Mouse (Mus musculus) E14TG2a.4 (cell line): Measurements from ENCODE around the gene Arhgap15.

Experiments used
- CTCF ChIP-seq: conservative IDR thresholded peaks from 2 replicates; pipeline ENCODE4 v1.5.1; 2014; ENCODE audit warnings: low read length
- NANOG ChIP-seq: IDR thresholded peaks from 2 replicates; pipeline ENCODE4 v1.6.1; 2014; ENCODE audit warnings: borderline replicate concordance, low read length, mixed read lengths
- POU5F1 ChIP-seq: IDR thresholded peaks from 2 replicates; pipeline ENCODE4 v1.6.1; 2014; ENCODE audit warnings: low read length, borderline replicate concordance

DNA sequence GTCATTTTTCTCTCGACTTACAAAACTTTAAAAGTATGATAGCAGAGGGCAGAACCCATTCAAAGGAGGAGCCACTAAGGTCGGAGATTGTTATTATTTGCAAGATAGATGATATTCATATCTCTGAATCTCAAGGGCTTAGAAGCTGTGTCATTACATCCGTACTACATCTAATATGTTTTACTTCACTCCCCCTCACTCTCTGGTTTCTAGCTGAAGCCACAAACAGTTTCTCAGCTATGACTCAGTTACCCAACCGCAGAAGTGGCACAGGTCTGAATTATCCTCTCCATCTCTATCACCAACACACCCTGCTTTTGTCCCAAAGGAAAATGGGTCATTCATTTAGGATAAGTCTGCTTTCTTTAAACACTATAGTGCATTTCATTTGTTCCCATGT is 418.1 kb downstream of the Arhgap15 start:
- TF ChIP-seq CTCF (no peak), POU5F1 (no peak), NANOG (no peak)
